Mouse (Mus musculus): Measurements from ENCODE around the gene Disc1. TPM values are rescaled to one million over a fixed set of nuclear protein-coding genes. Genes with fewer than 3 reads are reported as not detected.

The Disc1 gene
- total RNA-seq, 2 experiments from 2014 or later, result 4.3 to 4.6 TPM

DNA sequence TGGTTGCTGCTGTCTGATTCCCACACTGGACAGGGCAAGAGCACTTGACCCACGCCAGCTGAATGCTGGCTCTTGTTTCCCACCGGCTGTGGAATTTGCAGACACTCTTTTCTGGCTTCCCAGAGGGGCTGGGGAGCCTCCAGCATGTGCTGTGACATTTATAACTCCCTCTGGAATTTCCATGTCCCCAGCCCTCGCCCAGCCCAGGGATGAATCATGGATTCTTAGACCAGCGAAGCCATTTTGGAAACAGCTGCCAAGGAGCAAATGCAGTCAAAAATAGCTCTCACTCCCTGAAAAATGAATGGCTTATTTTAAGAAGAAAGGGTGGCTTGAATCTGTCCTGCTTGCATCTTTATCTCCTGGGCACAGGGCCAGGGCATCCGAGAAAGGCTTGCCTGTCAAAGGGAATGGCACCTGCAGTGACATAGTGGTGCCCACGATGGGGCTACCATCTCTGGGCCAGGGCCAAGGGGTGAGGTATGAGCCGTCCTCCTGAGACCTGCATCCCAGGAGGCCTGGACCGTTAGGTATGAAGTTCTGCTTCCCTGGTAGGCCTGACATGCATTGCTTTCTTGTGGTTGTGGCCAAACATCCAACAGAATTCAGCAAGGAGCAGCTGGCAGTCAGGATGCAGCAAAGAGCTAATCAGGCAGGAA lies 239.1 kb downstream of the Disc1 start:
- peak; percentile 25 to 44 for DNase-seq (ENCODE audit: low spot score in 2 of 2)

DNA sequence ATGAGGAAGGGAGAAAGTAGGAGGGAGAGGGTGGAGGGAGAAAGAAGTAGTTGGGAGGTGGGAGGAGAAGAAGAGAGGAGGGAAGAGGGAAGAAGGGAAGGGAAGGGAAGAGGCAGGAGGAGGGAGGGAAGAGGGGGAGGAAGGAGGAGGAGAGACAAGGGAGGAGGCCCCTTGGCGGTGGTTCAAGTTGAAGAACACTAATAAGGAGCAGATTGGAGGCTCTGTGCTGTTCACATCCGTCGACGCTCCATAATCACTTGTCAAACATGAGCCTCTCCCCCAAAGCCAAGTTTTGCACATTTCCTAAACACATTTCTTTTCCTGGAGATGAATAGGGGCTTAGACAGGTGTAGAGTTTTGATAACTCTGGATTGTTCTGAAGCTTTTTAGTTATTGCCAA lies 245.3 kb downstream of the Disc1 start:
- no peak for DNase-seq (ENCODE audit: low spot score in 2 of 2)

DNA sequence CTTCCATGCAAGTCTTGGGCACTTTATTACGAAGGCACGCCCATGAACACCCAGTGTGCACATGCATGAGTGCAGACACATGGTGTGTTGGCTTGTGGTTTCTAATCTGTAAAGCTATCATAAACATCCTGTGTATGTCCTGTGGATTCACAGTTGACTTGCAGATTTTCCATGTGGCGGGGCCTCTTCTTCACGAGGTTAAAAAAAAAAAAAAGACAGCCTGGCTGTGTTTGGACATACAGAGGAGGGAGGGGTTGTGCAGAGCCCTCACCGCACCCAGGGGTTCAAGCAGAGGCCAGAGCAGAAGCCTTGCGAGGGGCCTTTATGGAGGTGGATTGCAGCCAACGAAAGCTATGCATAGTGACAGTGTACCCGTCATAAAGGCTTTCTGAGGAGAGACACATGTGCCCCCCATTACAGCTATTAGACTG lies 248.0 kb downstream of the Disc1 start:
- no peak for DNase-seq (ENCODE audit: low spot score in 2 of 2)

DNA sequence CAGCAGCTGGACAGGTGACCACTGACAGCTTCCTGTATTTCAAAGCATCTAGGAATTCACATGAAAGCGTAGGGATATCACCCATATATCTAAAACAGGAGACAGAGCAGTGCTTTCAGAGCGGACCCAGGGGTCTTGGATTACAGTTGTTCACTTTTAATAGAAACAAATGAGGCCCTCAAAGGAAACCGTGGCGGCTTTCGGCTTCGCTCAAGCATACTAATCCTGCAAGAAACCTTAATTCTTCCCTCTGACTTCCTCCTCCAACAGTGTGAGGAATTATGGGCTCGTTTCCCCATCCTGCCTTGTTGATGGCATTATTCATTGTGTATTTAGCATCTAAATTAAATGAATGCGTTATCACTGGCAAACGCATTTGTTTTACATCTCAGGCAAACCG lies 252.7 kb downstream of the Disc1 start:
- no peak for DNase-seq (ENCODE audit: low spot score in 2 of 2)

DNA sequence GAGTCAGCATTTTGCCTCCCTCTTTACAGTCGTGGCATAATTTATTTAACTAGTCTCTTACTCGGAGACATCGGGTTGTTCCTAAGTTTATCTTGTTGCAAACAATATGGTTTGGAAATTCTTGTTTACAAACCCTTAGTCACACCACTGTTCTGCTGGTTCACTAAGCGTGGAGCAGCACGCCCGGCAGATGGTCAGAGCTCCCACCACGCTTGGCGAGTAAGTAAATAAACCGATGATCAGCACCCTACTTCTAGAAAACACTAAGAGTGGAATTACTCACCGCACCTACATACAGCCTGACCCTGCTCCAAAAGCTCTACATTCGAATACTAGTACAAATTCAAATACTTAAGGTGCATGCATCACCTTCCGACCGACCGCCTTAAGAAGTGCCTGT lies 256.0 kb downstream of the Disc1 start:
- DNase-seq (ENCODE audit: low spot score in 2 of 2), result peak; percentile 13 to 58

Small RNA genes lying within 50 kb of the gene (microRNA-seq; reads per million reads assigned to microRNA genes)
- gene Gm22197, result 0 reads per million in 2 experiments

Other genes starting within 250 kb of the Disc1 start
- 10 to 100 TPM; 58.4 to 61.9 TPM for gene Gnpat, start 191.2 kb upstream of the Disc1 start, total RNA-seq (2021)
- 10 to 100 TPM; 21.2 to 24.5 TPM for gene 2810004N23Rik, start 191.1 kb upstream of the Disc1 start, total RNA-seq (2021)
- 10 to 100 TPM; 33.5 to 36.9 TPM for gene Exoc8, start 156.5 kb upstream of the Disc1 start, total RNA-seq (2021)
- 10 to 100 TPM; 13.1 to 13.2 TPM for gene Sprtn, start 156.3 kb upstream of the Disc1 start, total RNA-seq (2021)
- 10 to 100 TPM; 67.8 to 69.6 TPM for gene Egln1, start 104.9 kb upstream of the Disc1 start, total RNA-seq (2021)
- gene Tsnax, start 41.2 kb upstream of the Disc1 start, total RNA-seq (2021), result 100 to 1,000 TPM; 160 to 161 TPM